Mouse (Mus musculus): ENCODE results near the gene Pth1r. TPM values are rescaled to one million over a fixed set of nuclear protein-coding genes. Genes with fewer than 3 reads are reported as not detected.

Pth1r gene
- polyA plus RNA-seq, 1 experiment from 2014 or later, result 35.7 TPM

DNA sequence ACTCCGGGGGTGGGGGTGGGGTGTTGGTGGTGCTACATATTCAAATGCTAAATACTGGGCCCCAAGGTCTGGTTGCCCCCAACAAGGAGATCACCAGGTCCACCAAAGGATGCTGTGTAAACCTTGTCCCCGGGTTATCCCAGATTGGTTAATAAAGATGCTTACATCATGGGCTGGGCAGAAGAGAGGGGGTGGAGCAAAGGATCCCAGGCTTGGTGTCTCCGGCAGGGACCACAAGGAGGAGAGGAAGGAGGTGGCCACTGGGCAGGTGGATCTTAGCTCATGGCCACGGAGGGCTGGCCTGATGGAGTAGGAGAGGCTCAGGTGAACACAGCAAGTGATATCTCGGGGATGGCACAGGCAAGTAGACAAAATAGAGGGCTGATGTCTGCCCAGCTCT lies 68.1 kb downstream of the Pth1r start:
- no peak overlapping the region for H3K4me3 ChIP-seq
- peaks cover 38% of the 10 kb centered on the region for H3K4me1 ChIP-seq
- no peaks in the 10 kb centered on the region; the same call in 1 of the 2 replicates for H3K36me3 ChIP-seq
- H3K9ac ChIP-seq (replicated peaks), result no peak overlapping the region
- 59% methylated on average over 5 of the region's 5 CpGs for WGBS
- H3K9me3 ChIP-seq, result no peaks in the 10 kb centered on the region
- no peaks in the 10 kb centered on the region for H3K27me3 ChIP-seq
- H3K27ac ChIP-seq (replicated peaks), result no peak overlapping the region
- no peak for ATAC-seq (ENCODE audit: low FRiP score, low read depth)
- no peak overlapping the region for H3K4me2 ChIP-seq (replicated peaks)

- H3K36me3 ChIP-seq, result no peaks in the 10 kb centered on the region; the same call in 1 of the 2 replicates
- ATAC-seq (ENCODE audit: low FRiP score, low read depth), result no peak
- no peak overlapping the region for H3K4me3 ChIP-seq
- H3K27me3 ChIP-seq, result no peaks in the 10 kb centered on the region
- no peak overlapping the region for H3K27ac ChIP-seq (replicated peaks)
- H3K9ac ChIP-seq (replicated peaks), result no peak overlapping the region
- 93% methylated on average over 8 of the region's 8 CpGs for WGBS
- no peaks in the 10 kb centered on the region for H3K9me3 ChIP-seq
- peaks cover 31% of the 10 kb centered on the region for H3K4me1 ChIP-seq
- H3K4me2 ChIP-seq (replicated peaks), result no peak overlapping the region
Observed at GRCm38 (mm10) chr9:110676492-110676911, 70.4 kb downstream of the Pth1r start.

GRCm38 (mm10) chr9:110673107-110673752 lies 73.7 kb downstream of the Pth1r start:
- H3K27ac ChIP-seq (replicated peaks), result no peak overlapping the region
- H3K4me1 ChIP-seq, result peaks cover 19% of the 10 kb centered on the region
- no peaks in the 10 kb centered on the region for H3K9me3 ChIP-seq
- H3K4me3 ChIP-seq, result no peak overlapping the region
- H3K27me3 ChIP-seq, result no peaks in the 10 kb centered on the region
- H3K9ac ChIP-seq (replicated peaks), result no peak overlapping the region
- no peak for ATAC-seq (ENCODE audit: low FRiP score, low read depth)
- WGBS, result 61% methylated on average over 10 of the region's 10 CpGs
- no peaks in the 10 kb centered on the region for H3K36me3 ChIP-seq
- no peak overlapping the region for H3K4me2 ChIP-seq (replicated peaks)

DNA sequence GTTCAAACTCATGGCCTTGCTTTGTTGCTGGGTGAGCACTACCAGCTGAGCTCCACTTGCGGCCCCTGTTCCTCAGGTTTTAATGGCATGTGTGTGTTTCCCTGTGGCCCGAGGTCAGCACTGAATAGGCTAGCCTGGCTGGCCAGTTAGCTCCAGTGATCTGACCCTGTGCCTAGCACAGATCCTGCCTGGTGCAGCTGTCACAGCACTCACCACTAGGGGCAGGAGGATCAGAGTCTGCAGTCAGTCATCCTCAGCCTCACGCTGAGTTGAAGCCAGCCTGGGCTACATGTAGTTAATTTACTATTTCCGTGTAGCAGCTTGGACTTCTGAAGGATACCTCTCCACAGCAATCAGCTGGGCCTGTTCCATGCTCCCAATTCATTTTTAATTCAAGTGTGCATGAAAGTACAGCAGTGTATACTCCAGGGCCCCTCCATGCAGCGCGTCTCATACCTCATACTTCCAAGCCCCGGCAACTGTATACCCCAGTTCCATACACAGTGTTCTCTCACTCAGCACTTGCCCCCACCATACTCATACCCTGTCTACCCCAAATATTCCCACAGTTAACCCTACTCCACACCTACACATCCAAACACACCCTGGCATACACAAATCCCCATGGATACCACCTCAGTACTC lies 74.4 kb downstream of the Pth1r start:
- Histone ChIP-seq H3K27me3 (no peaks in the 10 kb centered on the region), H3K36me3 (no peaks in the 10 kb centered on the region), H3K4me3 (no peak overlapping the region), H3K4me1 (peaks cover 13% of the 10 kb centered on the region), H3K9me3 (no peaks in the 10 kb centered on the region), H3K4me2 (replicated peaks) (no peak overlapping the region), H3K27ac (replicated peaks) (no peak overlapping the region), H3K9ac (replicated peaks) (no peak overlapping the region)
- WGBS, result 67% methylated on average over 7 of the region's 7 CpGs
- ATAC-seq (ENCODE audit: low FRiP score, low read depth), result no peak

Other genes starting within 250 kb of the Pth1r start
- 44.7 and 48.8 TPM in 2 replicates for gene Setd2, start 214.5 kb downstream of the Pth1r start, polyA plus RNA-seq (2016; fragmentation: Nextera tagmentation; extraction: Ambion mirVana)
- 41.0 and 44.6 TPM in 2 replicates for gene Nradd, start 122.7 kb downstream of the Pth1r start, polyA plus RNA-seq (2016; fragmentation: Nextera tagmentation; extraction: Ambion mirVana)
- 2.6 and 3.4 TPM in 2 replicates for gene Nbeal2, start 93.0 kb downstream of the Pth1r start, polyA plus RNA-seq (2016; fragmentation: Nextera tagmentation; extraction: Ambion mirVana)
- gene Ccdc12, start 90.6 kb downstream of the Pth1r start, polyA plus RNA-seq (2016; fragmentation: Nextera tagmentation; extraction: Ambion mirVana), result 132 and 136 TPM in 2 replicates
- gene Myl3, start 5.3 kb downstream of the Pth1r start, polyA plus RNA-seq (2016; fragmentation: Nextera tagmentation; extraction: Ambion mirVana), result 1.2 and 1.3 TPM in 2 replicates
- not detected in 2 replicates for gene Prss42, start 51.0 kb upstream of the Pth1r start, polyA plus RNA-seq (2016; fragmentation: Nextera tagmentation; extraction: Ambion mirVana)
- not detected in 2 replicates for gene Prss44, start 66.8 kb upstream of the Pth1r start, polyA plus RNA-seq (2016; fragmentation: Nextera tagmentation; extraction: Ambion mirVana)
- gene Prss43, start 79.5 kb upstream of the Pth1r start, polyA plus RNA-seq (2016; fragmentation: Nextera tagmentation; extraction: Ambion mirVana), result not detected in 2 replicates
- not detected in 2 replicates for gene Prss45, start 87.4 kb upstream of the Pth1r start, polyA plus RNA-seq (2016; fragmentation: Nextera tagmentation; extraction: Ambion mirVana)
- not detected in 2 replicates for gene Prss46, start 97.4 kb upstream of the Pth1r start, polyA plus RNA-seq (2016; fragmentation: Nextera tagmentation; extraction: Ambion mirVana)
- gene Prss50, start 110.8 kb upstream of the Pth1r start, polyA plus RNA-seq (2016; fragmentation: Nextera tagmentation; extraction: Ambion mirVana), result 0.21 TPM in 1 of 2 replicates, not detected in the other
- 0.88 and 1.3 TPM in 2 replicates for gene Als2cl, start 132.7 kb upstream of the Pth1r start, polyA plus RNA-seq (2016; fragmentation: Nextera tagmentation; extraction: Ambion mirVana)
- 0.17 and 0.24 TPM in 2 replicates for gene Tmie, start 133.0 kb upstream of the Pth1r start, polyA plus RNA-seq (2016; fragmentation: Nextera tagmentation; extraction: Ambion mirVana)
- not detected in 2 replicates for gene Fam240a, start 169.7 kb upstream of the Pth1r start, polyA plus RNA-seq (2016; fragmentation: Nextera tagmentation; extraction: Ambion mirVana)
- gene Tdgf1, start 199.0 kb upstream of the Pth1r start, polyA plus RNA-seq (2016; fragmentation: Nextera tagmentation; extraction: Ambion mirVana), result not detected in 2 replicates
- gene Lrrc2, start 204.4 kb upstream of the Pth1r start, polyA plus RNA-seq (2016; fragmentation: Nextera tagmentation; extraction: Ambion mirVana), result 0.35 TPM in 1 of 2 replicates, not detected in the other
- gene Rtp3, start 243.4 kb upstream of the Pth1r start, polyA plus RNA-seq (2016; fragmentation: Nextera tagmentation; extraction: Ambion mirVana), result not detected in 2 replicates